Mouse (Mus musculus) embryonic fibroblast, embryonic 13.5 days (primary cell): Measurements from ENCODE around the gene Siglec1.

Source experiments
- CTCF ChIP-seq: IDR thresholded peaks from 2 replicates; pipeline ENCODE4 v1.5.1; 2011; ENCODE audit warnings: mild to moderate bottlenecking, control low read depth, low read length, moderate library complexity, borderline replicate concordance; ENCODE audit not compliant: insufficient read depth
- POLR2A ChIP-seq: IDR thresholded peaks from 2 replicates; pipeline ENCODE4 v1.6.1; 2011; ENCODE audit warnings: low read depth, mild to moderate bottlenecking, control low read depth, low read length, moderate library complexity

GRCm38 (mm10) chr2:131042988-131043387 is 43.6 kb downstream of the Siglec1 start, which contains the start of gene Gfra4:
- TF ChIP-seq CTCF (no peak), POLR2A (no peak)
